Mouse (Mus musculus): ENCODE data around the gene Scnn1b. TPM values are rescaled to one million over a fixed set of nuclear protein-coding genes. Genes with fewer than 3 reads are reported as not detected.

Scnn1b gene
- polyA plus RNA-seq, 1 experiment, result 0.15 TPM

GRCm38 (mm10) chr7:121871631-121872030 lies 6.8 kb downstream of the Scnn1b start:
- TF ChIP-seq POLR2A (IDR thresholded peaks at IDR 0.05; ENCODE audit: borderline replicate concordance, extremely low read depth, insufficient read depth, insufficient read length, poor library complexity, severe bottlenecking) (no peak), CTCF (IDR thresholded peaks at IDR 0.05; ENCODE audit: borderline replicate concordance, extremely low read depth, insufficient read depth, insufficient read length) (no peak)
- DNase-seq (ENCODE audit: low read depth), result no peak

GRCm38 (mm10) chr7:121873998-121874397 lies 9.2 kb downstream of the Scnn1b start:
- TF ChIP-seq POLR2A (IDR thresholded peaks at IDR 0.05; ENCODE audit: borderline replicate concordance, extremely low read depth, insufficient read depth, insufficient read length, poor library complexity, severe bottlenecking), result no peak
- no peak for TF ChIP-seq CTCF (IDR thresholded peaks at IDR 0.05; ENCODE audit: borderline replicate concordance, extremely low read depth, insufficient read depth, insufficient read length)
- DNase-seq (ENCODE audit: low read depth), result no peak

- DNase-seq (ENCODE audit: low read depth), result no peak
- TF ChIP-seq POLR2A (IDR thresholded peaks at IDR 0.05; ENCODE audit: borderline replicate concordance, extremely low read depth, insufficient read depth, insufficient read length, poor library complexity, severe bottlenecking) (no peak), CTCF (IDR thresholded peaks at IDR 0.05; ENCODE audit: borderline replicate concordance, extremely low read depth, insufficient read depth, insufficient read length) (no peak)
Observed at GRCm38 (mm10) chr7:121874784-121875183, 9.9 kb downstream of the Scnn1b start.

- no peak for DNase-seq (ENCODE audit: low read depth)
Observed at GRCm38 (mm10) chr7:121880246-121880645, 15.4 kb downstream of the Scnn1b start.

GRCm38 (mm10) chr7:121890636-121891360 lies 26.0 kb downstream of the Scnn1b start:
- no peak for TF ChIP-seq CTCF (IDR thresholded peaks at IDR 0.05; ENCODE audit: borderline replicate concordance, extremely low read depth, insufficient read depth, insufficient read length)
- TF ChIP-seq POLR2A (IDR thresholded peaks at IDR 0.05; ENCODE audit: borderline replicate concordance, extremely low read depth, insufficient read depth, insufficient read length, poor library complexity, severe bottlenecking), result no peak
- no peak for DNase-seq (ENCODE audit: low read depth)

More at GRCm38 (mm10) chr7:121880246-121880645, 15.4 kb downstream of the Scnn1b start:
- TF ChIP-seq POLR2A (IDR thresholded peaks at IDR 0.05; ENCODE audit: borderline replicate concordance, extremely low read depth, insufficient read depth, insufficient read length, poor library complexity, severe bottlenecking), result no peak

GRCm38 (mm10) chr7:121896689-121897088 lies 31.9 kb downstream of the Scnn1b start:
- DNase-seq (ENCODE audit: low read depth), result no peak
- no peak for TF ChIP-seq CTCF (IDR thresholded peaks at IDR 0.05; ENCODE audit: borderline replicate concordance, extremely low read depth, insufficient read depth, insufficient read length)
- TF ChIP-seq POLR2A (IDR thresholded peaks at IDR 0.05; ENCODE audit: borderline replicate concordance, extremely low read depth, insufficient read depth, insufficient read length, poor library complexity, severe bottlenecking), result no peak

- TF ChIP-seq CTCF (IDR thresholded peaks at IDR 0.05; ENCODE audit: borderline replicate concordance, extremely low read depth, insufficient read depth, insufficient read length) (peak; percentile 72), POLR2A (IDR thresholded peaks at IDR 0.05; ENCODE audit: borderline replicate concordance, extremely low read depth, insufficient read depth, insufficient read length, poor library complexity, severe bottlenecking) (no peak)
Observed at GRCm38 (mm10) chr7:121899311-121899710, 34.5 kb downstream of the Scnn1b start.

GRCm38 (mm10) chr7:121899940-121900339 lies 35.1 kb downstream of the Scnn1b start:
- DNase-seq (ENCODE audit: low read depth), result peak; percentile 62
- TF ChIP-seq POLR2A (IDR thresholded peaks at IDR 0.05; ENCODE audit: borderline replicate concordance, extremely low read depth, insufficient read depth, insufficient read length, poor library complexity, severe bottlenecking) (no peak), CTCF (IDR thresholded peaks at IDR 0.05; ENCODE audit: borderline replicate concordance, extremely low read depth, insufficient read depth, insufficient read length) (no peak)

More at GRCm38 (mm10) chr7:121899311-121899710, 34.5 kb downstream of the Scnn1b start:
- DNase-seq (ENCODE audit: low read depth), result peak; percentile 56

GRCm38 (mm10) chr7:121902757-121903411 lies 38.0 kb downstream of the Scnn1b start:
- peak; percentile 8 for DNase-seq (ENCODE audit: low read depth)
- TF ChIP-seq CTCF (IDR thresholded peaks at IDR 0.05; ENCODE audit: borderline replicate concordance, extremely low read depth, insufficient read depth, insufficient read length) (no peak), POLR2A (IDR thresholded peaks at IDR 0.05; ENCODE audit: borderline replicate concordance, extremely low read depth, insufficient read depth, insufficient read length, poor library complexity, severe bottlenecking) (no peak)

GRCm38 (mm10) chr7:121906879-121907278 lies 42.0 kb downstream of the Scnn1b start:
- DNase-seq (ENCODE audit: low read depth), result no peak
- TF ChIP-seq CTCF (IDR thresholded peaks at IDR 0.05; ENCODE audit: borderline replicate concordance, extremely low read depth, insufficient read depth, insufficient read length) (no peak), POLR2A (IDR thresholded peaks at IDR 0.05; ENCODE audit: borderline replicate concordance, extremely low read depth, insufficient read depth, insufficient read length, poor library complexity, severe bottlenecking) (no peak)

- no peak for TF ChIP-seq POLR2A (IDR thresholded peaks at IDR 0.05; ENCODE audit: borderline replicate concordance, extremely low read depth, insufficient read depth, insufficient read length, poor library complexity, severe bottlenecking)
- no peak for TF ChIP-seq CTCF (IDR thresholded peaks at IDR 0.05; ENCODE audit: borderline replicate concordance, extremely low read depth, insufficient read depth, insufficient read length)
- no peak for DNase-seq (ENCODE audit: low read depth)
Observed at GRCm38 (mm10) chr7:121912250-121912649, 47.4 kb downstream of the Scnn1b start.

- no peak for TF ChIP-seq CTCF (IDR thresholded peaks at IDR 0.05; ENCODE audit: borderline replicate concordance, extremely low read depth, insufficient read depth, insufficient read length)
- TF ChIP-seq POLR2A (IDR thresholded peaks at IDR 0.05; ENCODE audit: borderline replicate concordance, extremely low read depth, insufficient read depth, insufficient read length, poor library complexity, severe bottlenecking), result no peak
Observed at GRCm38 (mm10) chr7:121913944-121914343, 49.1 kb downstream of the Scnn1b start.

More at GRCm38 (mm10) chr7:121913944-121914343, 49.1 kb downstream of the Scnn1b start:
- DNase-seq (ENCODE audit: low read depth), result no peak
